Mouse (Mus musculus): ENCODE measurements around the gene Bloc1s3.

Gene Bloc1s3

GRCm38 (mm10) chr7:19508150-19508923 lies at the start of gene Bloc1s3, which contains the start of gene Trappc6a:
Gene Bloc1s3, minus strand, starts transcription at chr7:19508367.
Gene Trappc6a, plus strand, starts transcription at chr7:19508395.
- peak; percentile 94 to 95 for DNase-seq

GRCm38 (mm10) chr7:19557086-19557485 lies 48.9 kb upstream of the Bloc1s3 start:
- DNase-seq, result peak; percentile 65 to 70

DNA sequence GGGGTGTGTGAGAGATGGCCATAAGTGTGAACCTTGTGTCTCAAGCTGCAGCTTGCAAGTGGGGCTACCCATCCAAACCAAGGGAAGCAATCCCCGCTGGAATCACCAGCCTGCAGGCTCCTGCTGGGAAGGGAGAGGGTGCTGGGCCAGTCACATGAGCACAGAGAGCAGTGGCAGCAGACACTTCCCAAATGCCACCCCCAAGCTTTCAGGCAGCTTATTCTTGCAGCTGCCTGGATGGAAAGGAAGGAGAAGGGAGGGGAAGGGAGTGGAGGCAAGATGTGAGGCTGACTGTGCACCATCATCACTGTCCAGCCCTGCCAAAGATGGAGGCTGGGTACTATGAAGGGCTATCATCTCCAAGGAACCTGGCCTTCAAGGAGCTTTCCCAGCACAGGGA lies 46.0 kb upstream of the Bloc1s3 start:
- no peak for DNase-seq

DNA sequence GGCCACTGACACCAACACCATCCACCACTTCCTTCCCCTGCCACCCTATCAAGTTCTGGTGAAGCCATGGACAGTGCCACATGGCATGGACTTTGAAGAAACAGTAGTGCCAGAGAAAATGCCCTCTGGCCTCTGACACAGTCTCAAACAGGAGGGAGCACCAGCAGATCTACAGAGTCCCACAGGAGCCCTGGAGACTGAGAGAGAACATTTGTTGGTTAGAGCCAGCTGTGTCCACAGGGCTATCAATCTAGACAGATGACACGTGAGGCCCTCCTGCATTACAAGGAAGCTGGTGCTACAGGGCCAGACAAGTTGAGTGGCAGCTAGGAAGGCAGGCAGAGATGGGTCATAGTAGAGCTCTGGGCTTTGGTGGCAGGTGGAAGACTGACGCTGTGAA lies 44.3 kb upstream of the Bloc1s3 start:
- DNase-seq, result no peak

- no peak for DNase-seq
Measured at GRCm38 (mm10) chr7:19551634-19552033, 43.5 kb upstream of the Bloc1s3 start.

- DNase-seq, result no peak
Measured at GRCm38 (mm10) chr7:19549394-19549793, 41.2 kb upstream of the Bloc1s3 start.

- DNase-seq, result no peak
Measured at GRCm38 (mm10) chr7:19547344-19547969, 39.3 kb upstream of the Bloc1s3 start.

GRCm38 (mm10) chr7:19546007-19546406 lies 37.8 kb upstream of the Bloc1s3 start:
- DNase-seq, result no peak

DNA sequence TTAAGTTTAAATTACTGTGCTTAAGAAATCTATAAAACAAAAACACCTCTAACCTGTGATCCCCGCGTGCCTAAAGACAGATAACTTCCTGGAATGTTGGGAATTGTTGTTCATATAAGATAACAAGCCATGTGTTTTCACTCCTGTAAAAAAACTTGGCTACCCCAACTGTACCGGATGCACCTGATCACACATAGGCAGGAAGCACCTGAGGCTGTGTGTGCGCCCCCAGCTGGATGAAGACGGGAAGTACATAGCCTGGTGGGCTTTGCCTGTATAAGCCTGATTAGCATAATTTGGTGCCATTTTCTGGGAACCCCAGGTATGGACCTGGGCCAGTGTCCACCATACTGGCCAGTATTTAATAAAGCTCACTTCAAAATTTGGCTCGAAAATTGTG lies 35.4 kb upstream of the Bloc1s3 start:
- DNase-seq, result peak in 1 of 2 experiments; percentile 46

DNA sequence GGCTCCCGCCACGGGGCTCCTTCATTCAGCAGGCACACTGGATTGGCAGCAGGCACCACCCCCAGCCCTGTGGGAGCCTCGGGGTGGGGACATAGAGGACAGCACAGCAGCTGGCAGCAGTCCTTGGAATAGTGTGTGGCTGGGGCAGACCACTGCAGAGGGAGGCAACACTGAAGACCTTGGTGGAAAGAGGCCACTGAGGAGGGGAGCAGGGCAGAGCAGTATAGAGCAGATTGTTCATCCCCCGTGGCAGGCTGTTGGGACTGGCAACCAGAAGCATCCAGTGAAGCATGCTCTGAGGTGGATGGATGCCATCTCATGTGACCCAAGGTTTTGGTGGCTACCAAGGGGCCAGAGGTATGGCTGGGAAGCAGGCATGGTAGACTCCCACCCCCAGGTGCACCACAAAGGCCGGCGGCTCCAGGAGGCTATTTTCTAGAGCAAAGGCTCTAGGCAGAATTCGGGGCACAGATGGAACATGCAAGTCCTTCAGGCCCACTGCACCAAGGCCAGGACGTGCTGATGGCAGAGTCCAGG lies 34.1 kb upstream of the Bloc1s3 start:
- DNase-seq, result peak in 1 of 2 experiments; percentile 35

DNA sequence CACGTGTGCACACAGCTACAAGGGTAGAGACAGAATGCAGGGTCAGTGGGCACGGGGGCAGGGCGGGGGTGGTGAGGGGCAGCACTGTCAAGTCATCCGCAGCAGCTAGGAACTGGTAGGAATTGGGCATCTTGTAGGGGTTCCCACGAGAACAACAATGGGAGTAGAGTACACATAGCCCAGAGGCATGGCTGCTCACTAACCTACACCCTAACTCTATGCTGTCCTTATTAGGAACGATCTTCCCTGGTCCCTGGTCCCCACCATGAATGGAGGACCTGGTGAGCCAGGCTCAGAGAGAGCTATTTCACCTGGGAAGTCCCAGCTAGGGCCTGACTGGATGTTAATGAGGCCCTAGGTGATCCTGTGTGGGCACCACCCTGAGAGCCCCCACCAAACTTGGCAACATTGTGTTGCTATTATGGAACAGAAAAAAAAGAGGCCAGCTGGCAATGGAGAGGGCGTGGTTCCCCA lies 33.6 kb upstream of the Bloc1s3 start:
- no peak for DNase-seq

- DNase-seq, result peak in 1 of 2 experiments; percentile 43
Measured at GRCm38 (mm10) chr7:19540771-19541566, 32.8 kb upstream of the Bloc1s3 start.

GRCm38 (mm10) chr7:19534676-19535075 lies 26.5 kb upstream of the Bloc1s3 start:
- DNase-seq, result no peak

GRCm38 (mm10) chr7:19532240-19532639 lies 24.1 kb upstream of the Bloc1s3 start:
- no peak for DNase-seq

DNA sequence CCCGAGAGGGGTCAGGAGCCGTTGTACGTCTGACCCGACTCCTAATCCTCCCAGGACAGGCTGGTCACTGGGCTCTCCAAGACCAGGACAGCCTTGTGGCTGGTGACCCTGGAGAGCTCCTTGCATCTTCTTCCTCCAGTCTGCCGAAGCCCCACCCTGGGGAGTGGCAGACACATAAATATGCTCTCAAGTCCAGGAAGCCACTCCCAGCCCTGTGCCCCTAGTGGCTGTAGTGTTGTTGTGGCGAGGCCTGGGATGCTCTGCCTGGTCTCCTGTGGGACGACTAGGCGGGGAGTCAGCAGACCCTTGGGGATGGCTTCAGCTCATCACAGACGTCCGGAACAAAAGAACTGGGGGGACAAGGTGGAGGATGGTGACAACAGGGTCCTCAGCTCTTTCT lies 22.9 kb upstream of the Bloc1s3 start:
- no peak for DNase-seq

DNA sequence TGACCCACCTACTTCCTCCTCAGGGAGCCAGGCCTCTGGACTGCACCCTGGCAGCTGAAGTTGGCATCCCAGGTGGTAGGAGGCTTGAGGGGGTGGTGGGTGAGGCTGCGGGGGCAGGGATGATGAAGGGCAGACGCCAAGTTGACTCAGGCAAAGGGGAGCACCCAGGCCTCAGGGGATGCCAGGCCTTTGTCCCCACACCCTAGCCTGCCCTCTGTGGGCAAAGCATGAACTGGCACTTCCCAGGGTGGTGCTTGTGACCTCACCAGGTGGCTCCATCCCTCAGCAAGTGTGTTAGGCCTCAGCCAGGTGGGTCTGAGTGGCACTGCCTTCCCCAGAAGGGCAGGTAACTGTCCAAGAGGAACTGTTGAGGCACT lies 16.9 kb upstream of the Bloc1s3 start:
- DNase-seq, result no peak

GRCm38 (mm10) chr7:19524420-19525104 lies 16.4 kb upstream of the Bloc1s3 start:
- DNase-seq, result no peak

DNA sequence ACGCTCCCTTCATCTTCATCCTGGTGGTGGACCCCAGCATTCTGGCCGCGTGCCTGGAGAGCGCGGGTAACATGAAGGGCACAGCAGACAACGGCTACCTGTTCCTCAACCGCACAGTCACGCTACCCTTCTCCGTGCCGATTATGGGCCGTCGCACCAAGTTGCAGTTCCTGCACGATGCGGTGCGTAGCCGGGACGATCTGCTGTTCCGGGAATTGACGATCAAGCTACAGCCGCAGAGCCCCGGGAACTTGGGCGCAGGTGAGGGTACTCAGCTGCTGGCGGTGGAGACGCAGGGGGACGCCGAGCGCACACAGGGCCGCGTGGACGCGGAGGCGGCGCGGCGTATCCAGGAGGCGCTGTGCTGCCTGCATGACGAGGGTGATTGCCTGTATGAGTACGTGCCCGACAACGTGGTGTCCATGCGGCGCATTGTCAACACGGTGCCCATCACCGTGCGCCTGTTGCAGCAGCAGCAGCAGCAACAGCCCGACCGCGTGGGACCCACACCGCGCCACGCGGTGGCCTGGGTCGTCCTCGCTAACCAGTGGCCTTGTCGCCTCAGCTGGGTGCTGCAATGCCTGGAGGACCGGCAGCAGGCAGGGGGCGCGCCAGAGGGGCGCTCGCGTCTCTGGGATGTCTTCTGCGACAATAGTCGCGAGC lies 15.7 kb upstream of the Bloc1s3 start:
- DNase-seq, result peak; percentile 51 to 78

GRCm38 (mm10) chr7:19523017-19523756 lies 15.0 kb upstream of the Bloc1s3 start:
- peak in 1 of 2 experiments; percentile 45 for DNase-seq

- DNase-seq, result no peak
Measured at GRCm38 (mm10) chr7:19520032-19520431, 11.9 kb upstream of the Bloc1s3 start.
